Mouse (Mus musculus): ENCODE data around the gene Cx3cr1. TPM values are rescaled to one million over a fixed set of nuclear protein-coding genes. Genes with fewer than 3 reads are reported as not detected.

Cx3cr1 gene
- polyA plus RNA-seq, 1 experiment = 3.9 TPM

- no peak overlapping the region for H3K27ac ChIP-seq (ENCODE audit: insufficient read depth, low read depth, low read length)
- TF ChIP-seq POLR2A (IDR thresholded peaks at IDR 0.05; ENCODE audit: low read depth, low read length) (no peak), CTCF (IDR thresholded peaks at IDR 0.05; ENCODE audit: extremely low read depth, insufficient read length, insufficient replicate concordance, low read depth, low read length) (no peak)
- WGBS = 90% methylated on average over 5 of the region's 5 CpGs
- H3K36me3 ChIP-seq (ENCODE audit: control insufficient read depth, insufficient read depth, low read length) = no peaks in the 10 kb centered on the region
- H3K4me1 ChIP-seq (ENCODE audit: control insufficient read depth, insufficient read depth, insufficient read length, low read length) = peaks cover 3% of the 10 kb centered on the region; the same call in 1 of the 2 replicates
- H3K27me3 ChIP-seq (ENCODE audit: control insufficient read depth, insufficient read depth, low read length) = no peaks in the 10 kb centered on the region
- H3K4me3 ChIP-seq (ENCODE audit: low read depth, low read length) = no peak overlapping the region
Observed at GRCm38 (mm10) chr9:119893881-119894280, 175.8 kb downstream of the Cx3cr1 start.

- no peaks in the 10 kb centered on the region for H3K36me3 ChIP-seq (ENCODE audit: control insufficient read depth, insufficient read depth, low read length)
- H3K4me1 ChIP-seq (ENCODE audit: control insufficient read depth, insufficient read depth, insufficient read length, low read length) = peaks cover 3% of the 10 kb centered on the region; the same call in 1 of the 2 replicates
- no peaks in the 10 kb centered on the region for H3K27me3 ChIP-seq (ENCODE audit: control insufficient read depth, insufficient read depth, low read length)
- H3K27ac ChIP-seq (ENCODE audit: insufficient read depth, low read depth, low read length) = no peak overlapping the region
- TF ChIP-seq CTCF (IDR thresholded peaks at IDR 0.05; ENCODE audit: extremely low read depth, insufficient read length, insufficient replicate concordance, low read depth, low read length) (no peak), POLR2A (IDR thresholded peaks at IDR 0.05; ENCODE audit: low read depth, low read length) (no peak)
- no peak overlapping the region for H3K4me3 ChIP-seq (ENCODE audit: low read depth, low read length)
- 45% methylated on average over 2 of the region's 2 CpGs for WGBS
Observed at GRCm38 (mm10) chr9:119890692-119891091, 179.0 kb downstream of the Cx3cr1 start.

- 88% methylated on average over 9 of the region's 9 CpGs for WGBS
- Histone ChIP-seq H3K27me3 (ENCODE audit: control insufficient read depth, insufficient read depth, low read length) (no peaks in the 10 kb centered on the region), H3K4me3 (ENCODE audit: low read depth, low read length) (no peak overlapping the region), H3K27ac (ENCODE audit: insufficient read depth, low read depth, low read length) (no peak overlapping the region), H3K4me1 (ENCODE audit: control insufficient read depth, insufficient read depth, insufficient read length, low read length) (no peaks in the 10 kb centered on the region), H3K36me3 (ENCODE audit: control insufficient read depth, insufficient read depth, low read length) (no peaks in the 10 kb centered on the region)
- TF ChIP-seq CTCF (IDR thresholded peaks at IDR 0.05; ENCODE audit: extremely low read depth, insufficient read length, insufficient replicate concordance, low read depth, low read length) = no peak
Observed at GRCm38 (mm10) chr9:119889446-119889845, 180.2 kb downstream of the Cx3cr1 start.

- H3K27me3 ChIP-seq (ENCODE audit: control insufficient read depth, insufficient read depth, low read length) = no peaks in the 10 kb centered on the region
- no peak overlapping the region for H3K4me3 ChIP-seq (ENCODE audit: low read depth, low read length)
- no peaks in the 10 kb centered on the region for H3K36me3 ChIP-seq (ENCODE audit: control insufficient read depth, insufficient read depth, low read length)
- H3K4me1 ChIP-seq (ENCODE audit: control insufficient read depth, insufficient read depth, insufficient read length, low read length) = no peaks in the 10 kb centered on the region
- WGBS = 58% methylated on average over 2 of the region's 2 CpGs
- H3K27ac ChIP-seq (ENCODE audit: insufficient read depth, low read depth, low read length) = no peak overlapping the region
- no peak for TF ChIP-seq POLR2A (IDR thresholded peaks at IDR 0.05; ENCODE audit: low read depth, low read length)
- TF ChIP-seq CTCF (IDR thresholded peaks at IDR 0.05; ENCODE audit: extremely low read depth, insufficient read length, insufficient replicate concordance, low read depth, low read length) = no peak
Observed at GRCm38 (mm10) chr9:119888843-119889246, 180.8 kb downstream of the Cx3cr1 start.

- Histone ChIP-seq H3K4me3 (ENCODE audit: low read depth, low read length) (no peak overlapping the region), H3K27ac (ENCODE audit: insufficient read depth, low read depth, low read length) (no peak overlapping the region), H3K4me1 (ENCODE audit: control insufficient read depth, insufficient read depth, insufficient read length, low read length) (no peaks in the 10 kb centered on the region), H3K36me3 (ENCODE audit: control insufficient read depth, insufficient read depth, low read length) (no peaks in the 10 kb centered on the region), H3K27me3 (ENCODE audit: control insufficient read depth, insufficient read depth, low read length) (no peaks in the 10 kb centered on the region)
- TF ChIP-seq CTCF (IDR thresholded peaks at IDR 0.05; ENCODE audit: extremely low read depth, insufficient read length, insufficient replicate concordance, low read depth, low read length) = no peak
- TF ChIP-seq POLR2A (IDR thresholded peaks at IDR 0.05; ENCODE audit: low read depth, low read length) = no peak
- WGBS = 62% methylated on average over 4 of the region's 4 CpGs
Observed at GRCm38 (mm10) chr9:119887144-119887901, 182.4 kb downstream of the Cx3cr1 start.

- Histone ChIP-seq H3K27ac (ENCODE audit: insufficient read depth, low read depth, low read length) (no peak overlapping the region), H3K4me1 (ENCODE audit: control insufficient read depth, insufficient read depth, insufficient read length, low read length) (no peaks in the 10 kb centered on the region), H3K36me3 (ENCODE audit: control insufficient read depth, insufficient read depth, low read length) (no peaks in the 10 kb centered on the region), H3K4me3 (ENCODE audit: low read depth, low read length) (no peak overlapping the region), H3K27me3 (ENCODE audit: control insufficient read depth, insufficient read depth, low read length) (no peaks in the 10 kb centered on the region)
- no peak for TF ChIP-seq CTCF (IDR thresholded peaks at IDR 0.05; ENCODE audit: extremely low read depth, insufficient read length, insufficient replicate concordance, low read depth, low read length)
- TF ChIP-seq POLR2A (IDR thresholded peaks at IDR 0.05; ENCODE audit: low read depth, low read length) = no peak
- 29% methylated on average over 8 of the region's 8 CpGs for WGBS
Observed at GRCm38 (mm10) chr9:119854170-119854569, 215.5 kb downstream of the Cx3cr1 start.

GRCm38 (mm10) chr9:119853071-119853846 is 216.4 kb downstream of the Cx3cr1 start:
- Histone ChIP-seq H3K4me3 (ENCODE audit: low read depth, low read length) (no peak overlapping the region), H3K36me3 (ENCODE audit: control insufficient read depth, insufficient read depth, low read length) (no peaks in the 10 kb centered on the region), H3K4me1 (ENCODE audit: control insufficient read depth, insufficient read depth, insufficient read length, low read length) (no peaks in the 10 kb centered on the region), H3K27me3 (ENCODE audit: control insufficient read depth, insufficient read depth, low read length) (no peaks in the 10 kb centered on the region), H3K27ac (ENCODE audit: insufficient read depth, low read depth, low read length) (no peak overlapping the region)
- WGBS = 48% methylated on average over 2 of the region's 2 CpGs
- no peak for TF ChIP-seq POLR2A (IDR thresholded peaks at IDR 0.05; ENCODE audit: low read depth, low read length)
- TF ChIP-seq CTCF (IDR thresholded peaks at IDR 0.05; ENCODE audit: extremely low read depth, insufficient read length, insufficient replicate concordance, low read depth, low read length) = no peak

Data from small intestine, adult 2 months (tissue).